Mouse (Mus musculus) midbrain, embryonic 11.5 days (tissue): ENCODE data around the gene Emid1. TPM values are rescaled to one million over a fixed set of nuclear protein-coding genes. Genes with fewer than 3 reads are reported as not detected.
A peak's percentile ranks its signal among the peaks of the same experiment; 100 is the strongest.

Experiments used
- ATAC-seq: fragments of 200-750 bp; cut with Nextera tagmentation; 2 replicates; pipeline ENCODE4 v1.8.0; 2017; ENCODE audit warnings: moderate TSS enrichment, moderate library complexity; ENCODE audit not compliant: low FRiP score
- DNase-seq: peaks from one replicate; pipeline ENCODE4 v3.0.0; 2015; ENCODE audit warnings: low spot score; ENCODE audit errors: missing footprints
- H3K27ac ChIP-seq: fragments of 300-500 bp; sonication (generic); 2 replicates; pipeline ENCODE4 v1.5.1; 2014; ENCODE audit warnings: low read depth, low read length
- H3K27me3 ChIP-seq: fragments of 300-500 bp; sonication (generic); 2 replicates; pipeline ENCODE4 v1.6.1; 2014; ENCODE audit warnings: mild to moderate bottlenecking, low read length, moderate library complexity, mixed read lengths; ENCODE audit not compliant: control insufficient read depth, insufficient read depth
- H3K36me3 ChIP-seq: fragments of 300-500 bp; sonication (generic); 2 replicates; pipeline ENCODE4 v1.6.1; 2014; ENCODE audit warnings: mild to moderate bottlenecking, low read length, moderate library complexity, mixed read lengths; ENCODE audit not compliant: control insufficient read depth, insufficient read depth
- H3K4me1 ChIP-seq: fragments of 300-500 bp; sonication (generic); 2 replicates; pipeline ENCODE4 v1.6.1; 2014; ENCODE audit warnings: low read length; ENCODE audit not compliant: control insufficient read depth, insufficient read depth
- H3K4me2 ChIP-seq: fragments of 300-500 bp; sonication (generic); 2 replicates; pipeline ENCODE4 v1.6.1; 2014; ENCODE audit warnings: mild to moderate bottlenecking, moderate library complexity
- H3K4me3 ChIP-seq: fragments of 300-500 bp; sonication (generic); 2 replicates; pipeline ENCODE4 v1.5.1; 2014; ENCODE audit warnings: low read depth, low read length
- H3K9ac ChIP-seq: fragments of 300-500 bp; sonication (generic); 2 replicates; pipeline ENCODE4 v1.6.1; 2014; ENCODE audit warnings: low read length
- H3K9me3 ChIP-seq: fragments of 300-500 bp; sonication (generic); 2 replicates; pipeline ENCODE4 v1.6.1; 2016; ENCODE audit warnings: low read length; ENCODE audit not compliant: control insufficient read depth
- WGBS: fragments of 180-500 bp; shearing (Covaris S2); extraction: QIAGEN DNeasy Blood & Tissue Kit; methylation state at CpG from one replicate; pipeline ENCODE4 v1.1.7; 2014; 5-methylcytosine and 5-hydroxymethylcytosine counted together
- polyA plus RNA-seq: library from polyadenylated mRNA; unstranded; fragments of >200 nt; fragmentation: Nextera tagmentation; extraction: Ambion mirVana; gene quantifications from 2 replicates; pipeline ENCODE4 v1.2.1, GENCODE M21; 2014

Emid1 gene
- polyA plus RNA-seq, 1 experiment from 2014 or later = 13.7 TPM

- H3K4me2 ChIP-seq = no peak overlapping the region
- WGBS = 83% methylated on average over 11 of the region's 11 CpGs
- H3K4me3 ChIP-seq = no peak overlapping the region
- no peaks in the 10 kb centered on the region for H3K27me3 ChIP-seq
- no peak overlapping the region for H3K9ac ChIP-seq
- H3K9me3 ChIP-seq = no peaks in the 10 kb centered on the region
- H3K36me3 ChIP-seq = no peaks in the 10 kb centered on the region
- no peak for DNase-seq
- H3K4me1 ChIP-seq = no peaks in the 10 kb centered on the region
- ATAC-seq = no peak
- H3K27ac ChIP-seq = no peak overlapping the region
Measured at GRCm38 (mm10) chr11:5135914-5136313, 16.1 kb downstream of the Emid1 start.

GRCm38 (mm10) chr11:5132751-5133150 lies 19.3 kb downstream of the Emid1 start:
- Histone ChIP-seq H3K4me2 (no peak overlapping the region), H3K9ac (no peak overlapping the region), H3K9me3 (no peaks in the 10 kb centered on the region), H3K27me3 (no peaks in the 10 kb centered on the region), H3K27ac (no peak overlapping the region), H3K4me3 (no peak overlapping the region), H3K36me3 (no peaks in the 10 kb centered on the region), H3K4me1 (peaks cover 18% of the 10 kb centered on the region)
- WGBS = 88% methylated on average over 4 of the region's 4 CpGs
- ATAC-seq (no peak), DNase-seq (no peak)

- ATAC-seq = no peak
- no peak for DNase-seq
- peaks cover 18% of the 10 kb centered on the region for H3K4me1 ChIP-seq
- H3K4me3 ChIP-seq = no peak overlapping the region
- H3K9me3 ChIP-seq = no peaks in the 10 kb centered on the region
- H3K27ac ChIP-seq = no peak overlapping the region
- H3K4me2 ChIP-seq = no peak overlapping the region
- H3K27me3 ChIP-seq = no peaks in the 10 kb centered on the region
- no peak overlapping the region for H3K9ac ChIP-seq
- WGBS = 70% methylated on average over 4 of the region's 4 CpGs
- no peaks in the 10 kb centered on the region for H3K36me3 ChIP-seq
Measured at GRCm38 (mm10) chr11:5130111-5130665, 21.9 kb downstream of the Emid1 start.

- Histone ChIP-seq H3K9me3 (no peaks in the 10 kb centered on the region), H3K4me2 (peak overlapping the region; percentile 8; the same call in 1 of the 2 replicates), H3K4me1 (peaks cover 18% of the 10 kb centered on the region), H3K27me3 (no peaks in the 10 kb centered on the region), H3K27ac (peak overlapping the region; percentile 42; the same call in 1 of the 2 replicates), H3K4me3 (no peak overlapping the region), H3K9ac (no peak overlapping the region), H3K36me3 (no peaks in the 10 kb centered on the region)
- peak; percentile 88 for DNase-seq
- WGBS = 11% methylated on average over 5 of the region's 5 CpGs
- peak; percentile 82 for ATAC-seq
Measured at GRCm38 (mm10) chr11:5129035-5129480, 23.0 kb downstream of the Emid1 start.

- no peaks in the 10 kb centered on the region for H3K27me3 ChIP-seq
- no peak overlapping the region for H3K27ac ChIP-seq
- H3K9ac ChIP-seq = no peak overlapping the region
- no peaks in the 10 kb centered on the region for H3K36me3 ChIP-seq
- no peak overlapping the region for H3K4me2 ChIP-seq
- H3K4me3 ChIP-seq = no peak overlapping the region
- DNase-seq (no peak), ATAC-seq (no peak)
- no peaks in the 10 kb centered on the region for H3K9me3 ChIP-seq
- 86% methylated on average over 4 of the region's 4 CpGs for WGBS
- H3K4me1 ChIP-seq = peaks cover 18% of the 10 kb centered on the region
Measured at GRCm38 (mm10) chr11:5125713-5126112, 26.3 kb downstream of the Emid1 start.

GRCm38 (mm10) chr11:5114931-5115581 lies 37.0 kb downstream of the Emid1 start:
- DNase-seq (peak; percentile 98), ATAC-seq (peak; percentile 42; the same call in 1 of the 2 replicates)
- no peak overlapping the region for H3K27ac ChIP-seq
- H3K4me1 ChIP-seq = no peaks in the 10 kb centered on the region
- no peak overlapping the region for H3K9ac ChIP-seq
- H3K4me3 ChIP-seq = no peak overlapping the region
- H3K27me3 ChIP-seq = no peaks in the 10 kb centered on the region
- no peaks in the 10 kb centered on the region for H3K9me3 ChIP-seq
- no peak overlapping the region for H3K4me2 ChIP-seq
- no peaks in the 10 kb centered on the region for H3K36me3 ChIP-seq
- 31% methylated on average over 13 of the region's 13 CpGs for WGBS

- H3K36me3 ChIP-seq = no peaks in the 10 kb centered on the region
- H3K4me2 ChIP-seq = no peak overlapping the region
- 83% methylated on average over 7 of the region's 7 CpGs for WGBS
- no peaks in the 10 kb centered on the region for H3K27me3 ChIP-seq
- no peak overlapping the region for H3K4me3 ChIP-seq
- H3K9me3 ChIP-seq = no peaks in the 10 kb centered on the region
- ATAC-seq (no peak), DNase-seq (no peak)
- no peaks in the 10 kb centered on the region for H3K4me1 ChIP-seq
- H3K9ac ChIP-seq = no peak overlapping the region
- no peak overlapping the region for H3K27ac ChIP-seq
Measured at GRCm38 (mm10) chr11:5113645-5114044, 38.4 kb downstream of the Emid1 start.

- Histone ChIP-seq H3K27ac (no peak overlapping the region), H3K4me2 (no peak overlapping the region), H3K27me3 (no peaks in the 10 kb centered on the region), H3K4me3 (no peak overlapping the region), H3K9ac (no peak overlapping the region), H3K36me3 (no peaks in the 10 kb centered on the region; the same call in 1 of the 2 replicates), H3K4me1 (no peaks in the 10 kb centered on the region), H3K9me3 (no peaks in the 10 kb centered on the region)
- WGBS = 82% methylated on average over 8 of the region's 8 CpGs
- ATAC-seq (no peak), DNase-seq (no peak)
Measured at GRCm38 (mm10) chr11:5109441-5109840, 42.6 kb downstream of the Emid1 start.

GRCm38 (mm10) chr11:5103986-5104509 lies 48.0 kb downstream of the Emid1 start:
- Histone ChIP-seq H3K36me3 (no peaks in the 10 kb centered on the region; the same call in 1 of the 2 replicates), H3K27me3 (no peaks in the 10 kb centered on the region), H3K27ac (no peak overlapping the region), H3K9me3 (no peaks in the 10 kb centered on the region), H3K4me3 (no peak overlapping the region), H3K4me1 (peaks cover 7% of the 10 kb centered on the region; the same call in 1 of the 2 replicates), H3K9ac (no peak overlapping the region), H3K4me2 (no peak overlapping the region)
- no peak for ATAC-seq
- no peak for DNase-seq
- 94% methylated on average over 4 of the region's 4 CpGs for WGBS
